Mouse (Mus musculus): ENCODE results near the gene Large2. TPM values are rescaled to one million over a fixed set of nuclear protein-coding genes. Genes with fewer than 3 reads are reported as not detected.

Gene Large2
- polyA plus RNA-seq, 1 experiment from 2014 or later = 11.8 TPM

GRCm38 (mm10) chr2:92322669-92323068 lies 52.0 kb downstream of the Large2 start:
- Histone ChIP-seq H3K36me3 (ENCODE audit: control insufficient read depth, insufficient read depth, low read length) (no peaks in the 10 kb centered on the region), H3K4me1 (ENCODE audit: control insufficient read depth, insufficient read depth, low read length) (no peaks in the 10 kb centered on the region), H3K27me3 (ENCODE audit: control insufficient read depth, insufficient read depth, low read length) (no peaks in the 10 kb centered on the region), H3K9ac (ENCODE audit: low read length) (no peak overlapping the region), H3K4me2 (ENCODE audit: low read depth, severe bottlenecking) (no peak overlapping the region), H3K27ac (replicated peaks; ENCODE audit: low read depth, low read length) (no peak overlapping the region), H3K4me3 (ENCODE audit: low read depth, low read length) (no peak overlapping the region), H3K9me3 (ENCODE audit: control insufficient read depth, low read length) (no peaks in the 10 kb centered on the region)
- 83% methylated on average over 2 of the region's 2 CpGs for WGBS
- ATAC-seq (ENCODE audit: insufficient number of reproducible peaks, low FRiP score, low TSS enrichment, low read depth) = no peak
- DNase-seq (ENCODE audit: low spot score) = peak; percentile 39

- Histone ChIP-seq H3K27ac (replicated peaks; ENCODE audit: low read depth, low read length) (no peak overlapping the region), H3K9me3 (ENCODE audit: control insufficient read depth, low read length) (no peaks in the 10 kb centered on the region), H3K36me3 (ENCODE audit: control insufficient read depth, insufficient read depth, low read length) (no peaks in the 10 kb centered on the region), H3K27me3 (ENCODE audit: control insufficient read depth, insufficient read depth, low read length) (no peaks in the 10 kb centered on the region), H3K4me1 (ENCODE audit: control insufficient read depth, insufficient read depth, low read length) (no peaks in the 10 kb centered on the region), H3K9ac (ENCODE audit: low read length) (no peak overlapping the region), H3K4me2 (ENCODE audit: low read depth, severe bottlenecking) (no peak overlapping the region), H3K4me3 (ENCODE audit: low read depth, low read length) (no peak overlapping the region)
- no peak for ATAC-seq (ENCODE audit: insufficient number of reproducible peaks, low FRiP score, low TSS enrichment, low read depth)
- DNase-seq (ENCODE audit: low spot score) = no peak
- WGBS = 91% methylated on average over 5 of the region's 5 CpGs
Measured at GRCm38 (mm10) chr2:92317228-92317627, 57.4 kb downstream of the Large2 start.

GRCm38 (mm10) chr2:92316652-92317051 lies 58.0 kb downstream of the Large2 start:
- DNase-seq (ENCODE audit: low spot score) (no peak), ATAC-seq (ENCODE audit: insufficient number of reproducible peaks, low FRiP score, low TSS enrichment, low read depth) (no peak)
- no peak overlapping the region for H3K9ac ChIP-seq (ENCODE audit: low read length)
- no peak overlapping the region for H3K27ac ChIP-seq (replicated peaks; ENCODE audit: low read depth, low read length)
- 86% methylated on average over 3 of the region's 3 CpGs for WGBS
- H3K4me2 ChIP-seq (ENCODE audit: low read depth, severe bottlenecking) = no peak overlapping the region
- no peaks in the 10 kb centered on the region for H3K36me3 ChIP-seq (ENCODE audit: control insufficient read depth, insufficient read depth, low read length)
- H3K27me3 ChIP-seq (ENCODE audit: control insufficient read depth, insufficient read depth, low read length) = no peaks in the 10 kb centered on the region
- H3K4me3 ChIP-seq (ENCODE audit: low read depth, low read length) = no peak overlapping the region
- no peaks in the 10 kb centered on the region for H3K4me1 ChIP-seq (ENCODE audit: control insufficient read depth, insufficient read depth, low read length)
- no peaks in the 10 kb centered on the region for H3K9me3 ChIP-seq (ENCODE audit: control insufficient read depth, low read length)

Small RNAs within 50 kb of the gene (microRNA-seq; reads per million reads assigned to microRNA genes)
- not detected for gene Mir7000

Other genes with a start within 250 kb of the Large2 start
- 14.2 and 15.1 TPM in 2 replicates for gene Pex16, start 193 bp downstream of the Large2 start, polyA plus RNA-seq (2014; fragmentation: Nextera tagmentation; extraction: Ambion mirVana)
- gene 1700029I15Rik, start 7.7 kb upstream of the Large2 start, polyA plus RNA-seq (2014; fragmentation: Nextera tagmentation; extraction: Ambion mirVana) = 1.2 and 1.9 TPM in 2 replicates
- gene Mapk8ip1, start 26.4 kb upstream of the Large2 start, polyA plus RNA-seq (2014; fragmentation: Nextera tagmentation; extraction: Ambion mirVana) = 15.1 and 19.9 TPM in 2 replicates
- 18.0 and 18.1 TPM in 2 replicates for gene Cry2, start 59.2 kb upstream of the Large2 start, polyA plus RNA-seq (2014; fragmentation: Nextera tagmentation; extraction: Ambion mirVana)
- gene Slc35c1, start 85.7 kb upstream of the Large2 start, polyA plus RNA-seq (2014; fragmentation: Nextera tagmentation; extraction: Ambion mirVana) = 8.2 and 9.8 TPM in 2 replicates
- 2.3 and 2.5 TPM in 2 replicates for gene Chst1, start 224.8 kb upstream of the Large2 start, polyA plus RNA-seq (2014; fragmentation: Nextera tagmentation; extraction: Ambion mirVana)

Data from limb, embryonic 11.5 days (tissue).